20 mouse cellular contexts compared by ENCODE assay signal in the genomic region with DNA sequence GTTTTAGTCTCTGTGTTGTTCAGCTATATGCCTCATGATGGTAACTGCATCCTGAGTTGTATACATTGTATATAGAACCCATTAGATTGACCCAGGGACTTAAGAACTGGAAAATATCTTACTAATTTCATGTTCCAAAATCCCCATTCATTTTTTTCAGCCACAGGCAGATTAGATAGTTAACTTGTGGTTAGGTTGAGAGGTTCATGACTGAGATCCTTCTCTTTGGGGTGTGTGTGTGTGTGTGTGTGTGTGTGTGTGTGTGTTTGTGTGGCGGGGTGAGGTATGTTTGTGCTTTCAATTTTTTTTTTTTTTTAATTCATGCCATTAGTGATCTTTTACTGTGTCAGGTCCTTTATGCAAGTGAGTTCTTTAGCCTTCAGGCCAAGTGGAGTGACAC.
"Had no signal": no experiment of that assay in that cellular context is flagged by ENCODE, and none has a peak within 500 bp of the region (broad histone marks: within the 10 kb centered on the region; RNA-seq: fewer than 3 reads in every experiment).

No protein-coding gene starts in this region.

- H3K27ac ChIP-seq: embryonic facial prominence, embryonic 10.5 days; embryonic facial prominence, embryonic 12.5 days; embryonic facial prominence, embryonic 13.5 days; embryonic facial prominence, embryonic 15.5 days; forebrain, embryonic 10.5 days; forebrain, embryonic 12.5 days; forebrain, embryonic 13.5 days; forebrain, embryonic 15.5 days; heart, adult 2 months had no signal

- H3K27me3 ChIP-seq: embryonic facial prominence, embryonic 12.5 days; embryonic facial prominence, embryonic 13.5 days; embryonic facial prominence, embryonic 15.5 days; forebrain, embryonic 12.5 days; forebrain, embryonic 13.5 days; forebrain, embryonic 15.5 days had no signal

- H3K4me3 ChIP-seq: embryonic facial prominence, embryonic 10.5 days; embryonic facial prominence, embryonic 12.5 days; embryonic facial prominence, embryonic 13.5 days; embryonic facial prominence, embryonic 15.5 days; erythroblast, embryonic 14.5 days; forebrain, embryonic 10.5 days; forebrain, embryonic 12.5 days; forebrain, embryonic 13.5 days; forebrain, embryonic 15.5 days; gastrocnemius, adult 2 months; heart, adult 2 months had no signal

- H3K4me1 ChIP-seq: embryonic facial prominence, embryonic 12.5 days had no signal

- H3K36me3 ChIP-seq: embryonic facial prominence, embryonic 10.5 days; embryonic facial prominence, embryonic 12.5 days; embryonic facial prominence, embryonic 13.5 days; embryonic facial prominence, embryonic 15.5 days; forebrain, embryonic 10.5 days; forebrain, embryonic 12.5 days; forebrain, embryonic 15.5 days had no signal

- H3K4me2 ChIP-seq: embryonic facial prominence, embryonic 12.5 days; embryonic facial prominence, embryonic 13.5 days; embryonic facial prominence, embryonic 15.5 days; forebrain, embryonic 12.5 days; forebrain, embryonic 13.5 days; forebrain, embryonic 15.5 days had no signal

- H3K9me3 ChIP-seq: embryonic facial prominence, embryonic 10.5 days; embryonic facial prominence, embryonic 12.5 days; embryonic facial prominence, embryonic 13.5 days; embryonic facial prominence, embryonic 15.5 days; forebrain, embryonic 10.5 days; forebrain, embryonic 12.5 days; forebrain, embryonic 13.5 days; forebrain, embryonic 15.5 days had no signal

- H3K9ac ChIP-seq: embryonic facial prominence, embryonic 12.5 days; embryonic facial prominence, embryonic 13.5 days; embryonic facial prominence, embryonic 15.5 days; forebrain, embryonic 12.5 days; forebrain, embryonic 13.5 days; forebrain, embryonic 15.5 days; forebrain, postnatal 0 days had no signal

- DNase-seq: cerebellum, adult 9-11 months; cerebellum, postnatal 25 days; cerebellum, postnatal 36 days; gastrocnemius, adult 2 months; gastrocnemius, postnatal 14 days; gastrocnemius, postnatal 25 days; gastrocnemius, postnatal 36 days; heart, adult 11 months; heart, adult 18-20 months; heart, adult 2 months had no signal
